Mouse (Mus musculus): ENCODE data around the gene Wfdc9. TPM values are rescaled to one million over a fixed set of nuclear protein-coding genes. Genes with fewer than 3 reads are reported as not detected.

Gene Wfdc9
- polyA plus RNA-seq, 1 experiment from 2014 or later = not detected

- Histone ChIP-seq H3K36me3 (no peaks in the 10 kb centered on the region), H3K27me3 (no peaks in the 10 kb centered on the region), H3K4me2 (no peak within 1 kb of the TSS), H3K4me1 (peaks cover 13% of the 10 kb centered on the region), H3K9me3 (replicated peaks) (no peaks in the 10 kb centered on the region), H3K27ac (no peak within 1 kb of the TSS), H3K4me3 (replicated peaks) (no peak within 1 kb of the TSS), H3K9ac (no peak within 1 kb of the TSS)
- 67% methylated on average over 7 of the region's 7 CpGs for WGBS
- no peak for ATAC-seq (replicated peaks; ENCODE audit: low FRiP score)
These were observed 17.6 kb upstream of the Wfdc9 start, which contains the start of gene Wfdc11 for GRCm38 (mm10) chr2:164673987-164674386. Wfdc11 (minus strand) TSS chr2:164674087.

DNA sequence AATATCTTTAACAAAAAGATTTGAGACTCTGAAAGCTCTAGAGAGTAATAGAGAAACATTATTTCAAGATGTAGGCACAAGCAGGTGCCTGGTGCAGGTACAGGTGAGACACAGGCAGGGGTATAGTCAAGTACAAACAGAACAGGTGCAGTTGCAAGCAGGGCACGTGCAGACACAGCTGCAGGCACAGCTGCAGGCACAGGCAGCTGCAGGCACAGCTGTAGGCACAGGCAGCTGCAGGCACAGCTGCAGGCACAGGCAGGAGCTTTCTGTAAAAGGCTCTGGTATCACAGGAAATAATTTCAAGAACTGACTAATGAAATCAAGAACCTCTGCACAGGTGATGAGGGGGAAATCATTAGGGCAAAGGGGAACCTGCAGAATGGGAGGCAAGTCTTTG, 14.6 kb upstream of the Wfdc9 start:
- 41% methylated on average over 1 of the region's 1 CpGs for WGBS
- Histone ChIP-seq H3K4me1 (0 out of 2 replicates have a peak, but pooled peaks cover 6% of the 10 kb centered on the region), H3K9me3 (replicated peaks) (no peaks in the 10 kb centered on the region), H3K9ac (no peak overlapping the region), H3K27me3 (no peaks in the 10 kb centered on the region), H3K27ac (no peak overlapping the region), H3K36me3 (no peaks in the 10 kb centered on the region), H3K4me2 (no peak overlapping the region), H3K4me3 (replicated peaks) (no peak overlapping the region)
- no peak for ATAC-seq (replicated peaks; ENCODE audit: low FRiP score)

DNA sequence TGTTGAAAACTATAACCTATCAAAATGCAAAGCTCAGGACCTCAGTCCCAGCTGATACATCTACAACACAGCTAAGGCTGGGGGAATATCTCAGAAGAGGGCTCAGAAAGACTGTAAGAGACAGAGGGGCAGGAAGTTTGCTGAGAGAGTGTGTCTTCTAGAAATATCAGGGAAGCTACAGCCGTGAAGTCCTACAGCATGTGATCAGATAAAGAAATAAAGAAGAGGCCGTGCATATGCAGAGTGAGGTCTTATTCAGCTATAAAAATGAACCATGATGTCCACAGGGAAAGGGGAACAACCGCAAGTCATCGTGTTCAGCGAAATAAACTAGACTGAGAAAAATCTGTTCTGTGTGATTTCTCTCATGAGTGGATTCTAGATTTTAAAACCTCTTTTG, 13.9 kb upstream of the Wfdc9 start:
- H3K27ac ChIP-seq = no peak overlapping the region
- H3K4me2 ChIP-seq = no peak overlapping the region
- no peaks in the 10 kb centered on the region for H3K27me3 ChIP-seq
- no peaks in the 10 kb centered on the region for H3K9me3 ChIP-seq (replicated peaks)
- 0 out of 2 replicates have a peak, but pooled peaks cover 6% of the 10 kb centered on the region for H3K4me1 ChIP-seq
- 73% methylated on average over 5 of the region's 5 CpGs for WGBS
- H3K9ac ChIP-seq = no peak overlapping the region
- H3K4me3 ChIP-seq (replicated peaks) = no peak overlapping the region
- no peak for ATAC-seq (replicated peaks; ENCODE audit: low FRiP score)
- no peaks in the 10 kb centered on the region for H3K36me3 ChIP-seq

GRCm38 (mm10) chr2:164664851-164665250, 8.5 kb upstream of the Wfdc9 start:
- no peaks in the 10 kb centered on the region for H3K27me3 ChIP-seq
- H3K36me3 ChIP-seq = no peaks in the 10 kb centered on the region
- no peak overlapping the region for H3K4me2 ChIP-seq
- no peak overlapping the region for H3K4me3 ChIP-seq (replicated peaks)
- WGBS = 86% methylated on average over 7 of the region's 7 CpGs
- ATAC-seq (replicated peaks; ENCODE audit: low FRiP score) = no peak
- H3K27ac ChIP-seq = no peak overlapping the region
- no peak overlapping the region for H3K9ac ChIP-seq
- no peaks in the 10 kb centered on the region for H3K4me1 ChIP-seq
- no peaks in the 10 kb centered on the region for H3K9me3 ChIP-seq (replicated peaks)

DNA sequence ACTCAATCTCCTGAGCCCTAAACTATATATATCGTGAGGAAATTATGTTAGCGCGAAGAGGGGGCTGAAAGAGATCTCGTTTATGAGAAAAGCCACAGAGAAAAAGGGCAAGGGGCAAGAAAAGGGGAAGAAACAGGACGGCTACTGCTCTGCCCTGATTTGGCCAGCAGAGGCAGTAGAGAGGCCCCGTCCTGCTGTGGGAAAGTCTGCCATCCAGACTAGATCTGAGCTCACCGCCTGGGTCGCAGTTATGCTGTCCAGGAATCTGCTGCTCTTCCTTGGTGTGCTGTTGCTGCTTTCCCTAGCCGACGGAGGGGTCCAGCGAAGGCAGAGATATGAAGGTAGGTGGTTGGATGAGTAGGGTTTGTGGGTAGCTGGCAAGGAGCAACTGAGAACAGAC, 525 bp downstream of the Wfdc9 start, which contains the start of gene Wfdc10:
Gene Wfdc10, plus strand, starts transcription at position 189 of the 400 bp plus-strand sequence.
- H3K4me2 ChIP-seq = no peak within 1 kb of the TSS
- H3K36me3 ChIP-seq = no peaks in the 10 kb centered on the region
- 19% methylated on average over 11 of the region's 11 CpGs for WGBS
- no peak for ATAC-seq (replicated peaks; ENCODE audit: low FRiP score)
- no peaks in the 10 kb centered on the region for H3K27me3 ChIP-seq
- H3K4me3 ChIP-seq (replicated peaks) = no peak within 1 kb of the TSS
- H3K27ac ChIP-seq = no peak within 1 kb of the TSS
- H3K9me3 ChIP-seq (replicated peaks) = no peaks in the 10 kb centered on the region
- H3K9ac ChIP-seq = no peak within 1 kb of the TSS
- no peaks in the 10 kb centered on the region for H3K4me1 ChIP-seq

- Histone ChIP-seq H3K27ac (no peak overlapping the region), H3K9ac (no peak overlapping the region), H3K4me1 (no peaks in the 10 kb centered on the region), H3K36me3 (no peaks in the 10 kb centered on the region), H3K4me3 (replicated peaks) (no peak overlapping the region), H3K9me3 (replicated peaks) (no peaks in the 10 kb centered on the region), H3K4me2 (no peak overlapping the region), H3K27me3 (no peaks in the 10 kb centered on the region)
- whole genome bisulfite sequencing = 83% methylated on average over 13 of the region's 13 CpGs
- no peak for ATAC-seq (replicated peaks; ENCODE audit: low FRiP score)
These were observed 14.3 kb downstream of the Wfdc9 start for GRCm38 (mm10) chr2:164641881-164642673.

GRCm38 (mm10) chr2:164641129-164641528, 15.3 kb downstream of the Wfdc9 start:
- Histone ChIP-seq H3K27ac (no peak overlapping the region), H3K4me1 (no peaks in the 10 kb centered on the region), H3K27me3 (no peaks in the 10 kb centered on the region), H3K4me2 (no peak overlapping the region), H3K9ac (no peak overlapping the region), H3K4me3 (replicated peaks) (no peak overlapping the region), H3K36me3 (no peaks in the 10 kb centered on the region), H3K9me3 (replicated peaks) (no peaks in the 10 kb centered on the region)
- ATAC-seq (replicated peaks; ENCODE audit: low FRiP score) = no peak
- 62% methylated on average over 7 of the region's 7 CpGs for WGBS

DNA sequence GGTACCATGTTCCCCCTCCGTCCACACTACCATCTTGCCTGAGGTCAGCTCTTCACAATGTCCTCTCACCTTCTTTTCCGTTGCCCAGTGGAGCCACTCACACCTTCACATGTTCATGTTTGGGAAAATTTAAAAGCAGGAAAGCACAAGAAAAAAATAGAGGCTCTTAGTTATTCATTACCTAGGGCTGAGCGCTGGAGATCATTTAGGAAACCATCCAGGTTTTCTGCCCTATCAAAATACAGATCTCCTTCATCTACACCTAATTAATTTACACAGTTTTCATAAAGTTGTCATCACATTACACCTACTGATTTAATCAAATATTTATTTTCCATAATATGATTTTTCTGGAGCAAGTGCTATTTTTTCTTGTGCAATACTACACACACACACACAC, 17.7 kb downstream of the Wfdc9 start, which contains the start of gene Wfdc16:
Gene Wfdc16, minus strand, starts transcription at position 101 of the 400 bp plus-strand sequence.
- no peaks in the 10 kb centered on the region for H3K27me3 ChIP-seq
- no peaks in the 10 kb centered on the region for H3K36me3 ChIP-seq
- no peaks in the 10 kb centered on the region for H3K9me3 ChIP-seq (replicated peaks)
- no peak within 1 kb of the TSS for H3K4me2 ChIP-seq
- H3K27ac ChIP-seq = no peak within 1 kb of the TSS
- no peak for ATAC-seq (replicated peaks; ENCODE audit: low FRiP score)
- no peak within 1 kb of the TSS for H3K4me3 ChIP-seq (replicated peaks)
- H3K4me1 ChIP-seq = no peaks in the 10 kb centered on the region
- WGBS = 69% methylated on average over 3 of the region's 3 CpGs
- no peak within 1 kb of the TSS for H3K9ac ChIP-seq

DNA sequence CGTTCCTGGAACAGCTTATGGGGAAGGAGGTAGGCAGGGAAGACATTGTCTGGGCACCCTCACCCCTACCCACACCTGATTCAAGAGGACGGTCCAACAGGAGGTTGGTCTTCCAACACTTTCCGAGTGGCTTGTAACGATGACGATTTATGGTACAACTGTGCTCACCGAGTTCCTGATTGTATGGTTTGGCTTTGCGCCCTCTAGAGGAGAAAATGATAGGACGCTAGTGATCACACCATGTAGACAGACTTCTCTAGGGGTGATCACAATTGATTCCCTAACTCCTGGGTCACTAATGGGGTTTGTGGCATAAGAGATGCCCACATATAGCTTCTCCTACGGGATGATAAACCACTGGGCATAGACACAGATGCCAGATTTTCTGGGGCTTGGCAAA, 21.1 kb downstream of the Wfdc9 start:
- 73% methylated on average over 9 of the region's 9 CpGs for WGBS
- ATAC-seq (replicated peaks; ENCODE audit: low FRiP score) = no peak

DNA sequence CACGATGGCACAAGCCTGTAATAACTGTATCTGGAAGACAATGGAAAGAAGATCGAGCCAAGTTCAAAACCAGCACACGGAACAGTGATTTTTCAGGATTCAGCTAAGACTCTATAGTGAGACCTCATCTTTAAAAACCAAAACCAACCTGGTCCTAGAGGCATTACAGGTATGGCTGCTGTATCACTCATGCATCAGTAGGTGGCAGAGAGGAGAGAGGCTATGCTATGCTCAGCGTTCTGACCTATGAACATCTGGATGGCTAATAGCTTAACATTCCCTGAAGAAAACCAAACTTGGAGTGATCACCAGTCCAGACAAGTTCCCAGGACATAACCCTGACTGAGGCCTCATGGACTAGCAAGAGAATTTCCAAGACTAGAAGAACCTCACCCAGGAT, 34.6 kb downstream of the Wfdc9 start:
- Histone ChIP-seq H3K27ac (no peak overlapping the region), H3K4me1 (no peaks in the 10 kb centered on the region), H3K27me3 (no peaks in the 10 kb centered on the region), H3K9ac (no peak overlapping the region), H3K36me3 (no peaks in the 10 kb centered on the region), H3K4me3 (replicated peaks) (no peak overlapping the region), H3K9me3 (replicated peaks) (no peaks in the 10 kb centered on the region), H3K4me2 (no peak overlapping the region)
- no peak for ATAC-seq (replicated peaks; ENCODE audit: low FRiP score)
- 90% methylated on average over 4 of the region's 4 CpGs for WGBS

More for the DNA sequence above, 21.1 kb downstream of the Wfdc9 start:
- H3K4me3 ChIP-seq (replicated peaks) = no peak overlapping the region
- H3K36me3 ChIP-seq = no peaks in the 10 kb centered on the region
- H3K9me3 ChIP-seq (replicated peaks) = no peaks in the 10 kb centered on the region
- H3K4me2 ChIP-seq = no peak overlapping the region
- H3K27me3 ChIP-seq = no peaks in the 10 kb centered on the region
- H3K27ac ChIP-seq = no peak overlapping the region
- no peaks in the 10 kb centered on the region for H3K4me1 ChIP-seq
- no peak overlapping the region for H3K9ac ChIP-seq

GRCm38 (mm10) chr2:164619050-164619449, 37.3 kb downstream of the Wfdc9 start:
- WGBS = 78% methylated on average over 5 of the region's 5 CpGs
- no peak for ATAC-seq (replicated peaks; ENCODE audit: low FRiP score)

DNA sequence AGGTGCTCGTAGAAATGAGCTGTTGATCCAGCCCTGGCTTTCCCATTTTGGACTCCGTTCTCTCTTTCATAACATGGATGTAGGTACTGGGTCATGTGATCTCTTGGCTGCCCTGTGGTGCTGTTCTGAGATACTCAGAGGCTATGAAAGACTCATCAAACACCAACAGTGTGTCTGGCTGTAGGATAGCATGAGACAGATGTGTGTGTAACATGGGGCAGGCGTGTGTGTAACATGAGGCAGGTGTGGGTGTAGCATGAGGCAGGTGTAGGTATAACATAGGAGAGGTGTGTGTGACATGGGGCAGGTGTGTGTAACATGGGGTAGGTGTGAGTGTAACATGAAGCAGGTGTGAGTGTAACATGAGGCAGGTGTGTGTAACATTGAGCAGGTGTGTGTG, 41.0 kb downstream of the Wfdc9 start:
- no peak overlapping the region for H3K9ac ChIP-seq
- H3K4me1 ChIP-seq = no peaks in the 10 kb centered on the region
- ATAC-seq (replicated peaks; ENCODE audit: low FRiP score) = no peak
- no peak overlapping the region for H3K27ac ChIP-seq
- no peaks in the 10 kb centered on the region for H3K36me3 ChIP-seq
- no peaks in the 10 kb centered on the region for H3K27me3 ChIP-seq
- no peaks in the 10 kb centered on the region for H3K9me3 ChIP-seq (replicated peaks)
- WGBS = 89% methylated on average over 3 of the region's 3 CpGs
- H3K4me2 ChIP-seq = no peak overlapping the region
- no peak overlapping the region for H3K4me3 ChIP-seq (replicated peaks)

More at GRCm38 (mm10) chr2:164619050-164619449, 37.3 kb downstream of the Wfdc9 start:
- H3K9ac ChIP-seq = no peak overlapping the region
- no peak overlapping the region for H3K4me3 ChIP-seq (replicated peaks)
- no peaks in the 10 kb centered on the region for H3K9me3 ChIP-seq (replicated peaks)
- no peak overlapping the region for H3K27ac ChIP-seq
- H3K27me3 ChIP-seq = no peaks in the 10 kb centered on the region
- no peaks in the 10 kb centered on the region for H3K36me3 ChIP-seq
- no peak overlapping the region for H3K4me2 ChIP-seq
- no peaks in the 10 kb centered on the region for H3K4me1 ChIP-seq

Data from kidney, embryonic 15.5 days (tissue).